Mouse (Mus musculus) liver, embryonic 14.5 days (tissue): Measurements from ENCODE around the gene Ankrd33b.

Source experiments
- CTCF ChIP-seq: IDR thresholded peaks from 2 replicates; pipeline ENCODE4 v1.5.1; 2016; ENCODE audit warnings: antibody characterized with exemption, low read depth, control low read depth
- EP300 ChIP-seq: IDR thresholded peaks from 2 replicates; pipeline ENCODE4 v1.6.1; 2016; ENCODE audit warnings: antibody characterized with exemption, low read depth

GRCm38 (mm10) chr15:31361259-31361853 is 6.2 kb downstream of the Ankrd33b start:
- TF ChIP-seq CTCF (no peak), EP300 (no peak)
